Mouse (Mus musculus) hindbrain, postnatal 0 days (tissue): ENCODE data around the gene Creld1. TPM values are rescaled to one million over a fixed set of nuclear protein-coding genes. Genes with fewer than 3 reads are reported as not detected.
A peak's percentile ranks its signal among the peaks of the same experiment; 100 is the strongest.

ENCODE experiments used
- ATAC-seq: fragments of 200-750 bp; cut with Nextera tagmentation; 2 replicates; pipeline ENCODE4 v1.8.0; 2017; ENCODE audit warnings: mild to moderate bottlenecking, moderate TSS enrichment, moderate library complexity
- DNase-seq: peaks from one replicate; pipeline ENCODE4 v3.0.0-alpha.2; 2015; ENCODE audit warnings: low spot score
- H3K27ac ChIP-seq: fragments of 300-500 bp; sonication (generic); 2 replicates; pipeline ENCODE4 v1.5.1; 2014; ENCODE audit warnings: mild to moderate bottlenecking
- H3K27me3 ChIP-seq: fragments of 300-500 bp; sonication (generic); 2 replicates; pipeline ENCODE4 v1.6.1; 2014; ENCODE audit warnings: low read length, mixed read lengths; ENCODE audit not compliant: insufficient read depth
- H3K36me3 ChIP-seq: fragments of 300-500 bp; sonication (generic); 2 replicates; pipeline ENCODE4 v1.6.1; 2014; ENCODE audit warnings: low read length, mixed read lengths; ENCODE audit not compliant: insufficient read depth
- H3K4me1 ChIP-seq: fragments of 300-500 bp; sonication (generic); 2 replicates; pipeline ENCODE4 v1.6.1; 2014; ENCODE audit warnings: antibody characterized with exemption, low read length, mixed read lengths; ENCODE audit not compliant: insufficient read depth
- H3K4me2 ChIP-seq: fragments of 300-500 bp; sonication (generic); 2 replicates; pipeline ENCODE4 v1.6.1; 2014; ENCODE audit warnings: low read depth, mild to moderate bottlenecking, low read length, moderate library complexity, mixed read lengths
- H3K4me3 ChIP-seq: fragments of 300-500 bp; sonication (generic); 2 replicates; pipeline ENCODE4 v1.5.1; 2014; ENCODE audit warnings: low read length
- H3K9ac ChIP-seq: fragments of 300-500 bp; sonication (generic); replicated peaks from 2 replicates; pipeline ENCODE4 v1.6.1; 2014; ENCODE audit warnings: mild to moderate bottlenecking, low read length, moderate library complexity, mixed read lengths
- H3K9me3 ChIP-seq: fragments of 300-500 bp; sonication (generic); 2 replicates; pipeline ENCODE4 v1.6.1; 2016; ENCODE audit warnings: low read length, mixed read lengths
- CTCF ChIP-seq: IDR thresholded peaks from 2 replicates; pipeline ENCODE4 v1.5.1; 2016; ENCODE audit warnings: antibody characterized with exemption, control low read depth, low read depth
- WGBS: fragments of 180-500 bp; shearing (Covaris S2); extraction: QIAGEN DNeasy Blood & Tissue Kit; methylation state at CpG from one replicate; pipeline ENCODE4 v1.1.7; 2014; 5-methylcytosine and 5-hydroxymethylcytosine counted together
- polyA plus RNA-seq: library from polyadenylated mRNA; unstranded; fragments of >200 nt; fragmentation: Nextera tagmentation; extraction: Ambion mirVana; gene quantifications from 2 replicates; pipeline ENCODE4 v1.2.1, GENCODE M21; 2015
- total RNA-seq: library from RNA; depleted of rRNA; stranded (reverse); fragments of >200 nt; gene quantifications from 2 replicates; pipeline ENCODE4 v1.2.3, GENCODE M21; 2014

Gene Creld1
- total and polyA plus RNA-seq, 2 experiments from 2014 or later: 41.6 to 60.2 TPM

DNA sequence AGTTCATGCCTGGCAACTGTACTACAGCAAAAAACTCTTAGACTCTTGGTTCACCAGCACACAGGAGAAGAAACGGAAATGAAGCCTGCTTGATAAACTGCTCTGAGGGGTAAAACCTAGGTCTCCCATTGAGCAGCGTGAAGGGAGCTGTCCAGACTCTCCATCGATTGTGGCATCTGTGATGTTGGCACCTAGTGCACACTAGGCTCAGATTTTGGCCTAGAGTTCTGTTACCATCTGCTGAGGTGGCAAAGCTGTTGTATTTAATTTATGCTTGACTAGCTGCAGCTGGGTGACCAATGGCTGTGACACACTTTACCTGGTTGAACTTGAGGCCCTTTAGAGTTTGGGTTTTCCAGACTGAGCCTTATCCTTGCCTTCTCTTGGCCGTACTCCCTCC lies 35.5 kb upstream of the Creld1 start:
- peaks cover 10% of the 10 kb centered on the region; the same call in 1 of the 2 replicates for H3K36me3 ChIP-seq
- no peak overlapping the region for H3K9ac ChIP-seq
- H3K9me3 ChIP-seq: no peaks in the 10 kb centered on the region
- no peak overlapping the region for H3K27ac ChIP-seq
- 0 out of 2 replicates have a peak, but pooled peaks cover 3% of the 10 kb centered on the region for H3K4me1 ChIP-seq
- H3K27me3 ChIP-seq: no peaks in the 10 kb centered on the region
- DNase-seq (peak; percentile 75), ATAC-seq (0 out of 2 replicates have a peak, but pooled peaks have one; percentile 44)
- no peak overlapping the region for H3K4me3 ChIP-seq
- 72% methylated on average over 4 of the region's 4 CpGs for WGBS
- no peak overlapping the region for H3K4me2 ChIP-seq
- no peak for TF ChIP-seq CTCF

DNA sequence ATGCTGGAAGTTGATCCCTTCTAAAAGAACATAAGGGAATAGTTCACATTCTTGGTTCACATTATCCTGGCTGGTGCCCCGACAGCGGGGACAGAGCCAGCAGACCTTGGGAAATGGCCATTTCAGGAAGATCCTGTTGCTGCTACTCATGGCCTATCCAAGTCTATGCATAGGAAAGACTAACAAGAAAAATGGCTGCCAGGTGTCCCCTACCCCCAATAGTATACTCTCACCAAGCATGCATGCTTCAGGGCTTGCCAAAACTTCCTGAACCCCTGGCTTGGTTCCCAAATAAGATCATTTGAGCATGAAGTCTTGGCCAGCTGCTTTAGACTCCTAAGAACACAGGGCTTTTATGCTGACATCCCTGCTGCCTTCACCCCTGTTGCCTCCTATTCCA lies 31.3 kb upstream of the Creld1 start:
- DNase-seq (peak; percentile 76), ATAC-seq (no peak)
- H3K9me3 ChIP-seq: no peaks in the 10 kb centered on the region
- H3K27ac ChIP-seq: no peak overlapping the region
- H3K4me2 ChIP-seq: no peak overlapping the region
- H3K9ac ChIP-seq: 0 out of 2 replicates have a peak overlapping the region, but pooled peaks have one; percentile 0
- TF ChIP-seq CTCF: no peak
- H3K36me3 ChIP-seq: peaks cover 9% of the 10 kb centered on the region; the same call in 1 of the 2 replicates
- WGBS: 52% methylated on average over 2 of the region's 2 CpGs
- H3K4me1 ChIP-seq: no peaks in the 10 kb centered on the region
- no peaks in the 10 kb centered on the region for H3K27me3 ChIP-seq
- H3K4me3 ChIP-seq: no peak overlapping the region

DNA sequence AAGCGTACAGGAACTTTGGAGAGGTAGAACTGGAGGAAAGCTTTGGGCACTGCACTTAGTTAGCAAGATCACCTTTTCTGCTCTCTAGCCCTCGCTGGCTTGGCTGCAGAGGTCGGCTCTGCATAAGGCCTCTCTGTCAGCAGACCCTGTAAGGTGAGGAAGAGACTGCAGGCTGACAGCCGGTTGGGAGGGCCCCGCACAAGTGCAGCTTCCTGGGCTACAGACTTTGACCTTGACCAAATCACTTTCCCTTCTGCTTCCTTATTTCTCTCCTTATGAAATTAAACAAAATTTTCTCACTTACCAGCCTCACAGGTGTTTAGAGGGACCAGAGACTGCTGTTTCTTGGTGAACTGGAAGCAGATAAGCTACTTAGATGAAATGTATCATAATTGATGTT lies 28.1 kb upstream of the Creld1 start:
- no peak for ATAC-seq
- whole genome bisulfite sequencing: 74% methylated on average over 5 of the region's 5 CpGs
- no peak for TF ChIP-seq CTCF

DNA sequence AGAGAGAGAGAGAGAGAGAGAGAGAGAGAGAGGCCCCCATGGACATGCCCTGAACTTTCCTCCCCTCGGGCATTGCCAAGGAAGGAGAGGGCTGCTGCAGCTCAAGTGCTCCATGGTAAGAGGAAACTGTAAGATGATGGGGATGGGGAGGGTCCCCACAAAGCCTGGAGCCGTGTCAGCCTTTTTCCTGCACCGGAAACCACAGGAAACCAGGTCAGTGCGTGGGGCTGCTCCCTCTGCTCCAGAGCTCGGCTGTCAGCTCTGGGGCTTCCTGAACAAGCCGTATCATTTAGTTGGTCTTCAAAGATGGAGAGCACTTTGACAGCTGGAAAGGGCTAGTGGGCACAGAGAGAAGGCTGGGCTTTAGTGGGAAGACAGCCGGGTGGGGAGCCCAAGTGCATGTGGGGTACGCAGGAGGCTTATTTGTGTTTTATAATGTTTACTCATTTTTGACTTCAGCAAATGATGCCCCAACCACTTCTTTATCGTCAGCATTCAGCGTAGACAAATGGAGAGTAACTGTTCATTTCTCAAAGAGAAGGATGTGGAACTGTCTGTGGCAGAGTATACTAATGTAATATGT lies 25.1 kb upstream of the Creld1 start, which contains the start of gene Il17re:
TSS of gene Il17re (plus strand) at position 533 of the 583 bp plus-strand sequence.
- Histone ChIP-seq H3K4me1 (no peaks in the 10 kb centered on the region), H3K27me3 (0 out of 2 replicates have a peak, but pooled peaks cover 3% of the 10 kb centered on the region), H3K9ac (no peak within 1 kb of the TSS), H3K4me2 (no peak within 1 kb of the TSS), H3K9me3 (no peaks in the 10 kb centered on the region), H3K36me3 (no peaks in the 10 kb centered on the region), H3K27ac (no peak within 1 kb of the TSS), H3K4me3 (no peak within 1 kb of the TSS)
- 75% methylated on average over 10 of the region's 10 CpGs for WGBS
- no peak for ATAC-seq
- no peak for DNase-seq
- TF ChIP-seq CTCF: no peak

More for the DNA sequence above, 28.1 kb upstream of the Creld1 start:
- H3K27me3 ChIP-seq: 0 out of 2 replicates have a peak, but pooled peaks cover 3% of the 10 kb centered on the region
- H3K27ac ChIP-seq: no peak overlapping the region
- H3K4me3 ChIP-seq: no peak overlapping the region
- no peaks in the 10 kb centered on the region for H3K36me3 ChIP-seq
- no peak overlapping the region for H3K4me2 ChIP-seq
- no peak for DNase-seq
- H3K4me1 ChIP-seq: no peaks in the 10 kb centered on the region
- no peaks in the 10 kb centered on the region for H3K9me3 ChIP-seq
- H3K9ac ChIP-seq: no peak overlapping the region

DNA sequence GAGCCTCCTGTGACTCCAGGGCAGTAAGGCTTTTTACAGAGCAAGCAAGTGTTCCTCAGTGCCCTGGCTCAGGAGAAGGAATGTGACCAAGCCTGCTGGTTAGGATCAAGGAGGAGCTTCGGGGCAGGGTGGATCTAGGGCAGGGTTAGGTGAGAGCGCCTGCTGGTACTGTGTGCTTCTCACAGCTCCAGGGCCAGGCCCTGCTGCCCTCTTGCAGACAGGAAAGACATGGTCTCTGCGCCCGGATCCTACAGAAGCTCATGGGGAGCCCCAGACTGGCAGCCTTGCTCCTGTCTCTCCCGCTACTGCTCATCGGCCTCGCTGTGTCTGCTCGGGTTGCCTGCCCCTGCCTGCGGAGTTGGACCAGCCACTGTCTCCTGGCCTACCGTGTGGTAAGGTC lies 24.5 kb upstream of the Creld1 start:
- Histone ChIP-seq H3K27me3 (0 out of 2 replicates have a peak, but pooled peaks cover 3% of the 10 kb centered on the region), H3K9ac (no peak overlapping the region), H3K27ac (no peak overlapping the region), H3K4me1 (no peaks in the 10 kb centered on the region), H3K36me3 (no peaks in the 10 kb centered on the region), H3K4me2 (no peak overlapping the region), H3K4me3 (no peak overlapping the region), H3K9me3 (no peaks in the 10 kb centered on the region)
- no peak for TF ChIP-seq CTCF
- DNase-seq (no peak), ATAC-seq (no peak)
- 64% methylated on average over 10 of the region's 10 CpGs for WGBS

DNA sequence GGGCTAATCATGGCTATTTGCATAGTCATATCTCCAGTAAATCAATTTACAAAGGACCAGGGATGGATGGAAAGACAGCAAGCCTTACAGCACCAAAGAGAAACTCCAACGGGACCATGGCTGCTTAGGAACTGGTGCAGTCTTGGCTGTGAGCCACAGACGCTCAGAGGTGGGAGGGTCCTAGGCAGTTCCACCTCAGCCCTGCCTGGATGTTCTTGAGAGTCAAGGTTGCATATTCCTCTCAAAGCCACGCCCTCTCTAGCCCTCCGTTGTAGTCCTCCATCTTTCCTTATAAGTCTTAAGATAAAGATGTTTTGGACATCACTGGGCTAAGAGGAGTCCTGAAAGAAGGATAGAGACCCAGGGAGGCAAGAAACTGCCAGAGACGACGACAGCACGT lies 19.1 kb upstream of the Creld1 start:
- 0 out of 2 replicates have a peak, but pooled peaks cover 3% of the 10 kb centered on the region for H3K27me3 ChIP-seq
- H3K4me3 ChIP-seq: no peak overlapping the region
- DNase-seq: no peak
- no peak overlapping the region for H3K9ac ChIP-seq
- H3K9me3 ChIP-seq: no peaks in the 10 kb centered on the region
- H3K4me2 ChIP-seq: no peak overlapping the region
- no peak for ATAC-seq
- no peak for TF ChIP-seq CTCF
- 67% methylated on average over 7 of the region's 7 CpGs for WGBS
- H3K36me3 ChIP-seq: no peaks in the 10 kb centered on the region
- peaks cover 4% of the 10 kb centered on the region; the same call in 1 of the 2 replicates for H3K4me1 ChIP-seq
- H3K27ac ChIP-seq: no peak overlapping the region

DNA sequence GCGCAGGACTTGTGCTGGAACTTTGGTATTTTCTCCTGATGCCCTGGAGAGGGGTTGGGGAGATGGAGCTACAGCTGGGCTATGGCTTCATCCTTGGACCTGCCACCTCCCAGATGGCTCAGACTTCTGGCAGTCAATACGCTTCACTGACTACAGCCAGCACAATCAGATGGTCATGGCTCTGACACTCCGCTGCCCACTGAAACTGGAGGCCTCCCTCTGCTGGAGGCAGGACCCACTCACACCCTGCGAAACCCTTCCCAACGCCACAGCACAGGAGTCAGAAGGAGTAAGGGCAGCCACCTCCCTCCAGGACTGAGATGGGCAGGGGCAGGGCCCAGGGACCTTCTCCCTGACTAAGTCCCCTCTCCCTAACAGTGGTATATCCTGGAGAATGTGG lies 17.5 kb upstream of the Creld1 start:
- Histone ChIP-seq H3K9me3 (no peaks in the 10 kb centered on the region), H3K36me3 (no peaks in the 10 kb centered on the region), H3K4me1 (peaks cover 9% of the 10 kb centered on the region; the same call in 1 of the 2 replicates), H3K27me3 (no peaks in the 10 kb centered on the region; the same call in 1 of the 2 replicates), H3K27ac (no peak overlapping the region), H3K9ac (no peak overlapping the region), H3K4me3 (no peak overlapping the region), H3K4me2 (no peak overlapping the region)
- 45% methylated on average over 5 of the region's 5 CpGs for WGBS
- DNase-seq (peak; percentile 79), ATAC-seq (peak; percentile 66)
- TF ChIP-seq CTCF: peak; percentile 80
